Mouse (Mus musculus): ENCODE measurements around the gene Arhgef25. TPM values are rescaled to one million over a fixed set of nuclear protein-coding genes. Genes with fewer than 3 reads are reported as not detected.

The Arhgef25 gene
- polyA plus RNA-seq, 1 experiment from 2014 or later: 8.2 TPM

DNA sequence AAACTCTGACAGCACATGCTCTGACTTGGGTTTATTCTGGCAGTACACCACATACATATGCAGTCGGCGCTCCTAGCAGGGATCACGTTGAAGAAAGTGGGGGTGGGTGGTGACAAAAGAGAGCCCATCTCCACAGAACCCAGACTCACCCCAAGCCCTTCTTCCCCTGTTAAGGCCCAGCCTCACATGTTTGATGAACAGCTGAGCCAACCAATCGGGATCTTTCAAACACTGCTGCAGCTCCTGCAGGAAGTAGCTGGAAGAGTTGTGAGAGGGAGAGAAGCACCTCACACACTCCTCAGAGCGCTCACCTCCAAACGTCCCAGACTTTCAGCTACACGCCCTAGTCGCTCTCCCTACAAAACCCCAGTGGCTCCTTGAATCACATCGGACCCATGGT, 4.8 kb downstream of the Arhgef25 start:
- WGBS (ENCODE audit: insufficient replicate concordance): 71% methylated on average over 9 of the region's 9 CpGs
- no peak for DNase-seq

DNA sequence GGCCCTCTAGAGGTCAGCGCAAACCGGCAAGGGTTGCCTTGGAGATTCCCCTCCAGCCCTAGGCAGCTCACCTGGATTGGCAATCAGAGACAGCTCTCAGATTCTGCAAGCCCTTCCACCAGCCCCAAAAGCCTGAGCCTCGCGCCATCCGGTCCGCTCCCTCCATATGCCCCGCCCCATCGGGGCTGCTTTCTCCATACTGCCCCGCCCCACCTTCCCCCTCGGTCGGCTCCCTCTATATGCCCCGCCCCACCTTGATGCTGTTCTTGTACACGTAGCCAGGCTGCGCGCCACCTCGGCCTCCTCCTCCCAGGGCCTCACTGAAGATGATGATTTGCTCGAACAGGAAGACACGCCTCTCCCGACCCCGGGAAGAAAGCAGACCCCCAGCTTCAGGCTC, 6.1 kb downstream of the Arhgef25 start:
- peak overlapping the region; percentile 4; the same call in 1 of the 2 replicates for H3K4me3 ChIP-seq (replicated peaks)
- peaks cover 61% of the 10 kb centered on the region for H3K27me3 ChIP-seq
- peak; percentile 49 for DNase-seq
- 19% methylated on average over 20 of the region's 20 CpGs for WGBS (ENCODE audit: insufficient replicate concordance)
- peak; percentile 40 for ATAC-seq (ENCODE audit: low read depth)
- H3K4me1 ChIP-seq (replicated peaks): peaks cover 57% of the 10 kb centered on the region
- H3K36me3 ChIP-seq: no peaks in the 10 kb centered on the region
- H3K9me3 ChIP-seq (replicated peaks): no peaks in the 10 kb centered on the region
- H3K27ac ChIP-seq: no peak overlapping the region
- no peak overlapping the region for H3K9ac ChIP-seq
- H3K4me2 ChIP-seq: peak overlapping the region; percentile 38

More for the DNA sequence above, 4.8 kb downstream of the Arhgef25 start:
- no peak for ATAC-seq (ENCODE audit: low read depth)
- peaks cover 58% of the 10 kb centered on the region for H3K4me1 ChIP-seq (replicated peaks)
- H3K4me3 ChIP-seq (replicated peaks): no peak overlapping the region
- no peak overlapping the region for H3K4me2 ChIP-seq
- H3K9ac ChIP-seq: no peak overlapping the region
- peaks cover 48% of the 10 kb centered on the region for H3K27me3 ChIP-seq
- H3K9me3 ChIP-seq (replicated peaks): no peaks in the 10 kb centered on the region
- no peaks in the 10 kb centered on the region for H3K36me3 ChIP-seq
- H3K27ac ChIP-seq: no peak overlapping the region

DNA sequence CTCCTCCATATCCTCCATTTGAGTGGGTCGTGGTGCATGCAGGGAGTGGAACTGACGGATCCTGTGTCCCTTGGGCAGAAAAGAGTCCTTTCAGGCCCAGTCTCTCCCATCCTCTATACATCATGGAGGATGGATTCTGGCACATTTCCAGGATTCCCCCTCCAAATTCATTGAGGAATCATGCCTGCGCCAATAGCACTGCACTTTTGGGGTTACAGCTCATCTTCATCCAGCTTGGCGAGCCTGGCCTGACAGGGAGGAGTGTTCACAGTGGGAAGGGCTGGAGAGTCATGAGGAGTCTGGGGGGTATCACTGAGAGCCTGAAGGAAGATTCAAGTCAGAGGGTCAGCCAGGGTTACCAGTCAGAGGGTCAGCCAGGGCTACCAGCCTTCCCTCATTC, 7.3 kb downstream of the Arhgef25 start:
- H3K9me3 ChIP-seq (replicated peaks): no peaks in the 10 kb centered on the region
- H3K9ac ChIP-seq: no peak overlapping the region
- H3K4me1 ChIP-seq (replicated peaks): peaks cover 57% of the 10 kb centered on the region
- 76% methylated on average over 4 of the region's 4 CpGs for WGBS (ENCODE audit: insufficient replicate concordance)
- H3K36me3 ChIP-seq: no peaks in the 10 kb centered on the region
- H3K4me2 ChIP-seq: 0 out of 2 replicates have a peak overlapping the region, but pooled peaks have one; percentile 38
- H3K4me3 ChIP-seq (replicated peaks): no peak overlapping the region
- no peak overlapping the region for H3K27ac ChIP-seq
- no peak for DNase-seq
- no peak for ATAC-seq (ENCODE audit: low read depth)
- peaks cover 73% of the 10 kb centered on the region for H3K27me3 ChIP-seq

DNA sequence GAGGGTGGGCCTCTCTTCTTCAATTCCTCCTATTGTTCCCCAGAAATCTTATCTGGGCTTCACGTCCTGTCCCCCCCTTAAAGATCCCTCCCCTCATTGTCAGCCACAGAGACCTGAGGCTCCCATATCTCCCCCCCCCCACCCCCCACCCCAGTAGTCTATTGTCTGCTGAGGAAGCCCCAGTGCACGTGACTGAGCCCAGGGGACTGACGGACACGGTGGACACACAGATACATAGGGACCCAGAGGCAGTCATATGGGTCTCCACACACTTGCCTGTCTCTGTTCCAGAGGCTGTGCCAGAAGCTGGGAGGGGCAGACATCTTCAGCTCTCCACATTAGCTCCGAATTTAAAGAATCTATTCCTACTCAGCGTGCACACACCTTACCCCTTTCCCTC, 8.3 kb downstream of the Arhgef25 start:
- Histone ChIP-seq H3K4me2 (no peak overlapping the region), H3K9ac (no peak overlapping the region), H3K36me3 (no peaks in the 10 kb centered on the region), H3K9me3 (replicated peaks) (no peaks in the 10 kb centered on the region), H3K27me3 (peaks cover 83% of the 10 kb centered on the region), H3K4me3 (replicated peaks) (no peak overlapping the region), H3K27ac (no peak overlapping the region), H3K4me1 (replicated peaks) (peaks cover 62% of the 10 kb centered on the region)
- 40% methylated on average over 6 of the region's 6 CpGs for WGBS (ENCODE audit: insufficient replicate concordance)
- no peak for DNase-seq
- ATAC-seq (ENCODE audit: low read depth): no peak

DNA sequence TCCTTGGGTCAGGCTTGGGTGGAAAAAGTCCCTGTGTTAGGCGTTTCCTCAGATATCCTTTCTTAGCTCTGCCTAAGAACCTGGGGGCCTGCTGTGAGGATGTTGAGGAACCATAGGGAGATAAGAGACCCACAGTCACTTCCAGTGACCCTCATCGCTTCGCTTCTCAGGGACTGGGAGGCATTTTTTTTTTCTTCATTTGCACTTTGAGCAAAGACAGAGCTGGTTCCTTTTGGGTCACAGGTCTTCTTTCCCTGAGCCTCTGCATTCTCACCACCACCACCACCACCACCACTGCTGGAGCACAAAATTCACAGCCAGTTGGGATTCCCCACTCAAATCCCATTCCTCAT, 9.2 kb downstream of the Arhgef25 start:
- WGBS (ENCODE audit: insufficient replicate concordance): 3% methylated on average over 3 of the region's 3 CpGs
- H3K4me2 ChIP-seq: no peak overlapping the region; the same call in 1 of the 2 replicates
- H3K9ac ChIP-seq: no peak overlapping the region
- peaks cover 92% of the 10 kb centered on the region for H3K27me3 ChIP-seq
- H3K36me3 ChIP-seq: no peaks in the 10 kb centered on the region
- H3K4me3 ChIP-seq (replicated peaks): no peak overlapping the region
- DNase-seq (no peak), ATAC-seq (ENCODE audit: low read depth) (no peak)
- no peaks in the 10 kb centered on the region for H3K9me3 ChIP-seq (replicated peaks)
- no peak overlapping the region; the same call in 1 of the 2 replicates for H3K27ac ChIP-seq
- H3K4me1 ChIP-seq (replicated peaks): peaks cover 61% of the 10 kb centered on the region

DNA sequence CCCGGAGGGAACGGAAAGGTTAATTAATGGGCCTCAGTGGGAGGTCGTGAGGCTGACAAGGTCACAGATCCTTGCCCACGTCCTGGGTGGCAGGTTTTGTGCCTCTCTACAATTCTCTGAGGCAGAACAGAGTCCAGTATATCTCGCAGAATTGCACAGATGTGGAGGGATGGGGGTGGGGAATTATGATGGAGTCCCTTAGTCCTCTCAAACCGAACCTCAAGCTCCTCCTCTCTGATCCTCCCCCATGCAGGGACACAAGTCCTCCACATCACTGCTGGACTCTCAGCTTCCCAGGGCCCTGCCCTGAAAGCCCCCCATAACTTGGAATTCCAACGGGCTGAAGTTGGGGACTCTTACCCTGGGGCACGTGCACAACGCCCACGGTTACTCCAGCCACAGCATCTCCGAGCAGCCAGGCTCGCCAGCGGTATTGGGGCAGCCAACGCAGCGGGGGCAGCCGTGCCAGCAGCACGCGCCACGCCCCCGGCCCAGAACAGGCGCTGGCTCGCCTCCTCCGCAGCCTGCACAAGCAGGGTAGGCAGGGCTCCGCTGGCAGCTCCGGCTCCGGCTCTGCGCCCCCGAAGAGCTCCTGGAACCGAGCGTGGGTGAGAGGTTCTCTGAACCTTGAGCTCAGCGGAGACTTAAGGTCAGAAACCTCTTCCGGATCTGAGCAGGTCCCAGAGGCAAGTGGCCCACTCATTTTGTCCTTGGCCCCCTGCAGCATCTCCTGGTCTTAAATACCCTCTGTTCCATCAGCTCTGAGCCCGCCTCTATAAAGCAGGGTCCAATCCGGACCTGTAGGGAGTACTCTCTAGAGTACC, 9.8 kb downstream of the Arhgef25 start, which contains the start of gene Slc26a10:
Gene Slc26a10 (minus strand): TSS at position 775 of the 824 bp plus-strand sequence.
- WGBS (ENCODE audit: insufficient replicate concordance): 4% methylated on average over 34 of the region's 34 CpGs
- no peak for ATAC-seq (ENCODE audit: low read depth)
- no peak within 1 kb of the TSS; the same call in 1 of the 2 replicates for H3K27ac ChIP-seq
- H3K9ac ChIP-seq: peak within 1 kb of the TSS; percentile 12; the same call in 1 of the 2 replicates
- no peaks in the 10 kb centered on the region for H3K9me3 ChIP-seq (replicated peaks)
- H3K4me3 ChIP-seq (replicated peaks): peak within 1 kb of the TSS; percentile 27
- H3K36me3 ChIP-seq: no peaks in the 10 kb centered on the region
- peak within 1 kb of the TSS; percentile 39 for H3K4me2 ChIP-seq
- DNase-seq: no peak
- peaks cover 97% of the 10 kb centered on the region for H3K27me3 ChIP-seq
- peaks cover 61% of the 10 kb centered on the region for H3K4me1 ChIP-seq (replicated peaks)

DNA sequence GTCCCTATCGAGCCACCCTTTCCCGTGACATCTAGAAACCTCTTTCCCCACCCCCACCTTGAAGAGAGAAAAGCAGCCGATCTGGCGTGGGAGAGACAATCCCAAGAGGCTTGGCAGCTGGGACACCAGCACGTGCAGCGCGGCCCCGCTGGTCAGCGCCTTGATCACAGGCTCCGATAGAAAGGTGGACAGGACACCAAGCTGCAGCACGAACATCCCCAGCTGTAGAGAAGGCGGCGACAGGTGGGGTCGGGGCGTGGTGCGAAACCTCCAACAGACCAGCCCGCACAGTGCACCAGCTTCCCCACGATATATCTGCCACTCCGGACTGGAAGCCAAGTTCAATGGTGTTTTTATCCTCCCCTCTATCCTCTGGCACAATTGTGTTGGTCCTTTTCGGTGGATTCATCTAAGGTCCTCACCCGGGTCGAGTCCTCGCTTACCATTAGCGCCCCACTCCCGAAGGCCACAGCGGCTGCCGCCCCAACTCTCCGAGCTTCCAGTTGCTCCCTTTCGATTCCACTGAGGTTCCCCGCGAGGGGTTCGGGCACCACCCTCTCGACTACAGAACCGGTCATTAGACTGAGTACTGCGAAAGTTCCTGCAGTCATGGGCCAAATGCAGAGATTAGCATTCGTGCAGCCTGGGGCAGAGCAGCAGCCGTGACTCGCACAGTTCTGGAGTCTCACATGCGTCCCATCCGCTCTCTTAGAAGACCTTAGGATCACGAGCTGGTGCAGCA, 11.4 kb downstream of the Arhgef25 start:
- no peak for ATAC-seq (ENCODE audit: low read depth)

DNA sequence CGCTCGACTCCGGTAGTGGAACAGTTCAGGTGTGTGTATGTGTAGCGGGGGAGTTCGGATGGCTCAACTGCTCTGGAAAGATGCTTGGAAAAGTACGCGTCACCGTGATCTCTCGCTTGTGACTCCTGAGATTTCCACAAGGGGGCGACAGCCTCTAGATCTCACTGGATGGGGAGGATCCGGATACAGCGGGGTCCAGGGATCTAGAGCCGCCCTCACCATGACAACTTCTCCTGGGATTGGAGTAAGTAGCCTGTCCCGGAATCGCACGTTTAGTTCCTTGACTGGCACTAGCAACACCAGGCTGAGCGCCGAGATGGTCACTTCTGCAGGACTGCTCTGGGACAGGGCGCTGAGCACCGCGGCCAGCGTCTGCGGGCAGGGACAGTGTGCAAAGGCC, 12.2 kb downstream of the Arhgef25 start:
- Histone ChIP-seq H3K4me2 (peak overlapping the region; percentile 72), H3K4me1 (replicated peaks) (peaks cover 44% of the 10 kb centered on the region), H3K9ac (peak overlapping the region; percentile 30), H3K4me3 (replicated peaks) (peak overlapping the region; percentile 48), H3K27ac (no peak overlapping the region), H3K36me3 (no peaks in the 10 kb centered on the region), H3K27me3 (peaks cover 86% of the 10 kb centered on the region), H3K9me3 (replicated peaks) (no peaks in the 10 kb centered on the region)
- WGBS (ENCODE audit: insufficient replicate concordance): 2% methylated on average over 23 of the region's 23 CpGs
- DNase-seq (peak; percentile 68), ATAC-seq (ENCODE audit: low read depth) (peak; percentile 50)

More for the DNA sequence above, 11.4 kb downstream of the Arhgef25 start:
- peak overlapping the region; percentile 72 for H3K4me2 ChIP-seq
- H3K27me3 ChIP-seq: peaks cover 93% of the 10 kb centered on the region
- 5% methylated on average over 41 of the region's 41 CpGs for WGBS (ENCODE audit: insufficient replicate concordance)
- peak overlapping the region; percentile 30 for H3K9ac ChIP-seq
- DNase-seq: no peak
- H3K9me3 ChIP-seq (replicated peaks): no peaks in the 10 kb centered on the region
- H3K4me1 ChIP-seq (replicated peaks): peaks cover 49% of the 10 kb centered on the region
- H3K4me3 ChIP-seq (replicated peaks): peak overlapping the region; percentile 48
- H3K27ac ChIP-seq: no peak overlapping the region
- no peaks in the 10 kb centered on the region for H3K36me3 ChIP-seq

DNA sequence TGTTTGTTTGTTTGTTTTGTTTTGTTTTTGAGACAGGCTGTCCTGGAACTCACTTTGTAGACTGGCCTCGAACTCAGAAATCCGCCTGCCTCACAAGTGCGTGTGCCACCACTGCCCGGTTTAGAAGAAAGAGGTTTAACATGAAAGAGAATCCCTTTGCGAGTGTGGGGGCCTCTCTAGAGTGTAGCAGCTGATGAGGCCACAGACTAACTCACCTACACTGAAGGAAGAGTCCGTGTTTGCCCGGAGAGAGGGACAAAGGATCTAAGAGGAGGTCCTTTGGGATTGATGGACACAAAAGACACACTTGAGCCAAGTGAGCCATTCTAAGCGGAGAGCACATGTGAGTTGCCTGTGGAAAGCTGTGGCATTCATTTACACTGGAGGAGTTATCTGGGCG, 12.6 kb downstream of the Arhgef25 start:
- ATAC-seq (ENCODE audit: low read depth) (no peak), DNase-seq (no peak)
- no peaks in the 10 kb centered on the region for H3K9me3 ChIP-seq (replicated peaks)
- H3K9ac ChIP-seq: no peak overlapping the region
- peak overlapping the region; percentile 72 for H3K4me2 ChIP-seq
- H3K36me3 ChIP-seq: no peaks in the 10 kb centered on the region
- 24% methylated on average over 9 of the region's 9 CpGs for WGBS (ENCODE audit: insufficient replicate concordance)
- peak overlapping the region; percentile 48 for H3K4me3 ChIP-seq (replicated peaks)
- H3K4me1 ChIP-seq (replicated peaks): peaks cover 44% of the 10 kb centered on the region
- peaks cover 82% of the 10 kb centered on the region for H3K27me3 ChIP-seq
- H3K27ac ChIP-seq: no peak overlapping the region

DNA sequence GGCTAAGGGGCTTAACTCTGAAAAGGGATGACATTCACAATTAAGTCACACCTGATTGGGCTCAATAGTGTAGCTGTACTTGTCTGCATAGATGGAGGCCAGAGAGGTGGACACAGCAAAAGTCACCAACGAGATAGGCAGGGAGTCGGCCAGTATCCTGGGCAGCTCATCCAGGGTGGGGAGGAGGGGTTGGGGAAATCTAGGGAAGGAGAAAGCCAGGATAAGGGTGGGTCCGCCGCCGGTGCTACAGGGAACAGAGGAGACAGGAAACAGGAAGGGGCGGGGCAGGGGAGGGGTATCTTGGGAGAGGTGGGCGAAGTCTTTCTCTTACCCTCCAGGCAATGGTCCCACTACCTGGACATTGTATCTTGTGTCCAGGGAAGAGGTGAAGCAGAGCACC, 13.1 kb downstream of the Arhgef25 start:
- H3K4me1 ChIP-seq (replicated peaks): peaks cover 44% of the 10 kb centered on the region
- H3K4me3 ChIP-seq (replicated peaks): peak overlapping the region; percentile 48; the same call in 1 of the 2 replicates
- H3K9ac ChIP-seq: no peak overlapping the region
- no peaks in the 10 kb centered on the region for H3K9me3 ChIP-seq (replicated peaks)
- H3K36me3 ChIP-seq: peaks cover 3% of the 10 kb centered on the region; the same call in 1 of the 2 replicates
- peaks cover 81% of the 10 kb centered on the region for H3K27me3 ChIP-seq
- DNase-seq: no peak
- WGBS (ENCODE audit: insufficient replicate concordance): 4% methylated on average over 7 of the region's 7 CpGs
- ATAC-seq (ENCODE audit: low read depth): no peak
- no peak overlapping the region for H3K27ac ChIP-seq
- peak overlapping the region; percentile 72 for H3K4me2 ChIP-seq

DNA sequence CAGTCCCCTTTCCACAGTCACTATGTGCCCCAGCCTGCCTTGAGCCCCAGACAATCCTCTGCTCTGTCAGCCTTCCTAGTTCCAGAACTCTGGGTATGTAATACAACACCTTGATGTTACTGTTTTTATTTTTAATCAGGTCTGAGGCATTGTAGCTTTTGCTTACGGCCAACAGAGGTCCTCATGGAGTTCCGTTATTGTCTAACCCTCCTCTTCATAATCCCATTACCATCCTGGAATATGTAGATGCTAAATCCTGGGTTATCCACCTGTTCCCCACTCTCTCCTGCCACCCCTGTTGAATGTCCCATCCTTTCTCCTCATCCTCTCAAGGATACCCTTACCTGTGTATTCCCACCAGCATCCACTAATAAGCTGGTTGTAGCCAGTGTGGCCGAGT, 13.7 kb downstream of the Arhgef25 start:
- no peak overlapping the region for H3K27ac ChIP-seq
- ATAC-seq (ENCODE audit: low read depth): no peak
- no peaks in the 10 kb centered on the region for H3K9me3 ChIP-seq (replicated peaks)
- no peak overlapping the region for H3K4me3 ChIP-seq (replicated peaks)
- DNase-seq: no peak
- peaks cover 45% of the 10 kb centered on the region for H3K4me1 ChIP-seq (replicated peaks)
- no peak overlapping the region for H3K9ac ChIP-seq
- H3K36me3 ChIP-seq: peaks cover 6% of the 10 kb centered on the region; the same call in 1 of the 2 replicates
- H3K27me3 ChIP-seq: peaks cover 79% of the 10 kb centered on the region
- WGBS (ENCODE audit: insufficient replicate concordance): 48% methylated on average over 3 of the region's 3 CpGs
- H3K4me2 ChIP-seq: no peak overlapping the region

Measured in liver, embryonic 13.5 days (tissue).